Mouse (Mus musculus) forebrain, embryonic 16.5 days (tissue): ENCODE data around the gene Slc12a7. TPM values are rescaled to one million over a fixed set of nuclear protein-coding genes. Genes with fewer than 3 reads are reported as not detected.

Experiments used
- polyA plus RNA-seq: library from polyadenylated mRNA; unstranded; fragments of >200 nt; fragmentation: Nextera tagmentation; extraction: Ambion mirVana; gene quantifications from 2 replicates; pipeline ENCODE4 v1.2.1, GENCODE M21; 2015

Slc12a7 gene
- polyA plus RNA-seq, 1 experiment from 2014 or later = 13.5 TPM

Other genes with a start within 250 kb of the Slc12a7 start
- 0.14 and 1.1 TPM in 2 replicates for gene Slc6a3, start 196.3 kb upstream of the Slc12a7 start, polyA plus RNA-seq
- 125 and 130 TPM in 2 replicates for gene Clptm1l, start 129.1 kb upstream of the Slc12a7 start, polyA plus RNA-seq
- gene Tert, start 106.2 kb upstream of the Slc12a7 start, polyA plus RNA-seq = 5.5 and 7.6 TPM in 2 replicates
- gene Slc6a18, start 55.1 kb upstream of the Slc12a7 start, polyA plus RNA-seq = not detected in 2 replicates
- gene Slc6a19, start 28.2 kb upstream of the Slc12a7 start, polyA plus RNA-seq = 0.09 and 0.27 TPM in 2 replicates
- 11.0 and 12.2 TPM in 2 replicates for gene Nkd2, start 114.5 kb downstream of the Slc12a7 start, polyA plus RNA-seq
- gene Trip13, start 204.7 kb downstream of the Slc12a7 start, polyA plus RNA-seq = 16.5 and 18.9 TPM in 2 replicates
- 102 and 104 TPM in 2 replicates for gene Brd9, start 204.7 kb downstream of the Slc12a7 start, polyA plus RNA-seq
- not detected in 2 replicates for gene Zdhhc11, start 230.8 kb downstream of the Slc12a7 start, polyA plus RNA-seq